Mouse (Mus musculus): ENCODE results near the gene Nup43.

The Nup43 gene

GRCm38 (mm10) chr10:7686902-7687301 lies 19.6 kb downstream of the Nup43 start:
- DNase-seq: no peak

- no peak for DNase-seq
Observed at GRCm38 (mm10) chr10:7695286-7695685, 28.0 kb downstream of the Nup43 start.

DNA sequence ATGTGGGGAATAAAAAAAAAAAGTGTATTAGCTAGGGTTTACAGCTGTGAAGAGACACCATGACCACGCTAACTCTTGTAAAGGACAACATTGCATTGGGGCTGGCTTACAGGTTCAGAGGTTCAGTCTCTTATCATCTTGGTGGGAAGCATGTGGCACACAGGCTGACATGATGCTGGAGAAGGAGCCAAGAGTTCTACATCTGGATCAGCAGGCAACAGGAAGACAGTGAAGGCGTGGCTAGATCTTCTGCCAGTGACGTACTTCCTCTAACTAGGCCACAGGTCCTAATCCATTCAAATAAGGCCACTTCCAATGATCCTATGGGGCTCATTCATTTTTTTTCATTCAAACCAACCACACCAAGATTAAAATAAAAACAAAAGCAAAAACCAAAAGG lies 32.8 kb downstream of the Nup43 start:
- DNase-seq: no peak

DNA sequence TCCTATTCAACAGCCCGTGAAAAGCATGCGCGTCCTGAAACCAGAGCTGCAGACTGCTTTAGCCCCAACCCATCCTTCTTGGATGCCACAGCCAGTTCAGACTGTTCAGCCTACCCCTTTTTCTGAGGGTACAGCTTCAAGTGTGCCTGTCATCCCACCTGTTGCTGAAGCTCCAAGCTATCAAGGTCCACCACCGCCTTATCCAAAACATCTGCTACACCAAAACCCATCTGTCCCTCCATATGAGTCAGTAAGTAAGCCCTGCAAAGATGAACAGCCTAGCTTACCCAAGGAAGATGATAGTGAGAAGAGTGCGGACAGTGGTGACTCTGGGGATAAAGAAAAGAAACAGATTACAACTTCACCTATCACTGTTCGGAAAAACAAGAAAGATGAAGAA lies 35.3 kb downstream of the Nup43 start:
- no peak for DNase-seq

GRCm38 (mm10) chr10:7710121-7710520 lies 42.8 kb downstream of the Nup43 start:
- no peak for DNase-seq

- no peak for DNase-seq
Observed at GRCm38 (mm10) chr10:7712506-7712905, 45.2 kb downstream of the Nup43 start.

DNA sequence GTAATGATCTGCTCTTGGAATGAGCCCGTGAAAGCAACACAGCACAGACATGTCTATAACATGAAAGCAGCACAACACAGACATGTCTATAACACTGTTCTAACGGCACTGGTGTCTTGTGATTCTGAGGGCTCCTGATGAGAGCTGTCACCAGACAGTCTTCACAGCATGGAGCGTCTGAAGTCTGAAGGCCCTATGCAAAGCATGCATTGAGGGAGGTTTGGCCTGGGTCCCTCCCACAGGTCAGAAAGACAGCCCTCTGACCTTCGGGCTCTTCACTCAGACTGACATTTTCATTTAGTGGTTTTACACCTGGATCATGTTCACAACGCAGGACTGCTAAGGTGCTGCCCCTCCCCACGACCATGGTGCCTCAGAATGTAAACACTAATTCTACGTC lies 47.8 kb downstream of the Nup43 start:
- no peak for DNase-seq

GRCm38 (mm10) chr10:7725751-7726500 lies 58.6 kb downstream of the Nup43 start, which contains the start of gene Katna1:
TSS of gene Katna1 (plus strand) at chr10:7726000.
- peak; percentile 85 to 87 for DNase-seq

- DNase-seq: no peak
Observed at GRCm38 (mm10) chr10:7726501-7726812, 59.2 kb downstream of the Nup43 start.

- DNase-seq: no peak
Observed at GRCm38 (mm10) chr10:7727011-7727410, 59.7 kb downstream of the Nup43 start.
